Mouse (Mus musculus) kidney, embryonic 16.5 days (tissue): ENCODE results near the gene Hydin. TPM values are rescaled to one million over a fixed set of nuclear protein-coding genes. Genes with fewer than 3 reads are reported as not detected.
A peak's percentile ranks its signal among the peaks of the same experiment; 100 is the strongest.

Experiments used
- ATAC-seq: fragments of 200-750 bp; cut with Nextera tagmentation; 2 replicates; pipeline ENCODE4 v1.8.0; 2017; ENCODE audit warnings: moderate TSS enrichment; ENCODE audit not compliant: low FRiP score, low TSS enrichment
- H3K27ac ChIP-seq: fragments of 300-500 bp; sonication (generic); 2 replicates; pipeline ENCODE4 v1.5.1; 2014; ENCODE audit warnings: low read length
- H3K27me3 ChIP-seq: fragments of 300-500 bp; sonication (generic); 2 replicates; pipeline ENCODE4 v1.6.1; 2014; ENCODE audit warnings: low read length, control low read depth, mixed read lengths; ENCODE audit not compliant: insufficient read depth
- H3K36me3 ChIP-seq: fragments of 300-500 bp; sonication (generic); 2 replicates; pipeline ENCODE4 v1.6.1; 2014; ENCODE audit warnings: low read length, control low read depth, mixed read lengths; ENCODE audit not compliant: insufficient read depth
- H3K4me1 ChIP-seq: fragments of 300-500 bp; sonication (generic); 2 replicates; pipeline ENCODE4 v1.6.1; 2014; ENCODE audit warnings: low read length, control low read depth, mixed read lengths; ENCODE audit not compliant: insufficient read depth
- H3K4me2 ChIP-seq: fragments of 300-500 bp; sonication (generic); replicated peaks from 2 replicates; pipeline ENCODE4 v1.6.1; 2014; ENCODE audit warnings: low read depth, low read length
- H3K4me3 ChIP-seq: fragments of 300-500 bp; sonication (generic); 2 replicates; pipeline ENCODE4 v1.5.1; 2014; ENCODE audit warnings: mild to moderate bottlenecking, low read length
- H3K9ac ChIP-seq: fragments of 300-500 bp; sonication (generic); replicated peaks from 2 replicates; pipeline ENCODE4 v1.6.1; 2014; ENCODE audit warnings: low read length
- H3K9me3 ChIP-seq: fragments of 300-500 bp; sonication (generic); 2 replicates; pipeline ENCODE4 v1.6.1; 2016; ENCODE audit warnings: low read length, control low read depth
- WGBS: fragments of 180-500 bp; shearing (Covaris S2); extraction: QIAGEN DNeasy Blood & Tissue Kit; methylation state at CpG from one replicate; pipeline ENCODE4 v1.1.7; 2014; 5-methylcytosine and 5-hydroxymethylcytosine counted together
- polyA plus RNA-seq: library from polyadenylated mRNA; unstranded; fragments of >200 nt; fragmentation: Nextera tagmentation; extraction: Ambion mirVana; gene quantifications from 2 replicates; pipeline ENCODE4 v1.2.1, GENCODE M21; 2015

Gene Hydin
- polyA plus RNA-seq, 1 experiment from 2014 or later: 0.14 TPM

GRCm38 (mm10) chr8:110630571-110631071, 363.8 kb downstream of the Hydin start:
- 70% methylated on average over 8 of the region's 8 CpGs for WGBS
- ATAC-seq: peak; percentile 64; the same call in 1 of the 2 replicates
- no peak overlapping the region for H3K4me3 ChIP-seq

DNA sequence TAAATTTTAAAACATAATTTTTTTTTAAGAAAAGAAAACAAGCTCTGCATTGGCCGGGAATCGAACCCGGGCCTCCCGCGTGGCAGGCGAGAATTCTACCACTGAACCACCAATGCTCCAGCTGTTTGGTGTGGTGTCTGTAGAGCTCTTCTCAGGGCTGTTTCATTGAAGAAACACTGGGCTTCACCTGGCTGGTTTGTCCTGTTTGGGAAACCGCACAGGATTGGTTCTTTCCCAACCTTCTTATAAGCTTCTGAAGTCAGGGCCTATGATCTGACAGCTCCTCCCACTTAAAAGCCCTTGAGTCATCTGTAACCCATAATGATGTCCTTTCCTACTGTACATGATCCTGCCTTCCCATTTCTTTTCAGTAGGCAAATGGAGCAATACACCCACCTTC, 364.4 kb downstream of the Hydin start:
- no peak overlapping the region for H3K9ac ChIP-seq
- H3K27ac ChIP-seq: no peak overlapping the region
- no peak for ATAC-seq
- no peaks in the 10 kb centered on the region for H3K27me3 ChIP-seq
- no peak overlapping the region for H3K4me2 ChIP-seq
- H3K4me3 ChIP-seq: no peak overlapping the region
- H3K4me1 ChIP-seq: no peaks in the 10 kb centered on the region
- H3K9me3 ChIP-seq: no peaks in the 10 kb centered on the region
- peaks cover 33% of the 10 kb centered on the region for H3K36me3 ChIP-seq
- 94% methylated on average over 7 of the region's 7 CpGs for WGBS

More at GRCm38 (mm10) chr8:110630571-110631071, 363.8 kb downstream of the Hydin start:
- Histone ChIP-seq H3K9ac (no peak overlapping the region), H3K4me2 (no peak overlapping the region), H3K36me3 (peaks cover 33% of the 10 kb centered on the region), H3K9me3 (no peaks in the 10 kb centered on the region), H3K4me1 (no peaks in the 10 kb centered on the region), H3K27ac (0 out of 2 replicates have a peak overlapping the region, but pooled peaks have one; percentile 57), H3K27me3 (no peaks in the 10 kb centered on the region)

GRCm38 (mm10) chr8:110633814-110634213, 367.0 kb downstream of the Hydin start:
- no peaks in the 10 kb centered on the region for H3K27me3 ChIP-seq
- H3K4me3 ChIP-seq: no peak overlapping the region
- H3K4me2 ChIP-seq: no peak overlapping the region
- H3K36me3 ChIP-seq: peaks cover 52% of the 10 kb centered on the region
- H3K27ac ChIP-seq: no peak overlapping the region
- H3K9me3 ChIP-seq: no peaks in the 10 kb centered on the region
- WGBS: 94% methylated on average over 3 of the region's 3 CpGs
- no peak overlapping the region for H3K9ac ChIP-seq
- H3K4me1 ChIP-seq: no peaks in the 10 kb centered on the region
- no peak for ATAC-seq

- WGBS: 93% methylated on average over 6 of the region's 6 CpGs
- H3K27ac ChIP-seq: no peak overlapping the region
- H3K4me2 ChIP-seq: no peak overlapping the region
- no peak overlapping the region for H3K4me3 ChIP-seq
- peaks cover 54% of the 10 kb centered on the region for H3K36me3 ChIP-seq
- no peak for ATAC-seq
- H3K9ac ChIP-seq: no peak overlapping the region
- H3K27me3 ChIP-seq: no peaks in the 10 kb centered on the region
- H3K9me3 ChIP-seq: no peaks in the 10 kb centered on the region
- H3K4me1 ChIP-seq: no peaks in the 10 kb centered on the region
Observed at GRCm38 (mm10) chr8:110636182-110636581, 369.4 kb downstream of the Hydin start.

GRCm38 (mm10) chr8:110642331-110642730, 375.6 kb downstream of the Hydin start:
- H3K36me3 ChIP-seq: peaks cover 22% of the 10 kb centered on the region

DNA sequence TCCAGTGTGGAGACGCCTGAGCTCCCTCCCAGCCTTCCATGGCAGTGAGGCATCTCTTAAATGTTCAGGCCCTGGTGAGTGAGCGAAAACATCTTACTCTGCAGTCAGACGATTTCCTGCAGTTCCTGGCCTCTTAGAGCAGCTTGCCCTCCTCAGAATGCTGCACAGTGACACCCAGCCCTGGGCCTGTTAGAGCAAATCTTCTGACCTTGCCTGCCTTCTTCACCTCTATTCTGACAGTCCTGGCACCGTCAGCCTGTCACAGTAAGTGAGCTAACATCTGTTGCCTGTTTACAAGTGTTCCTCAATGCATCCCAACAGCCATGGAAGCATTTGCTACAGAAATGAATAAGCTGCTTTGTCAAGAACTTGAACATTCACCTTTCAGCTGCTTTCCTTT, 376.4 kb downstream of the Hydin start:
- H3K4me2 ChIP-seq: no peak overlapping the region
- no peak overlapping the region for H3K27ac ChIP-seq
- H3K9me3 ChIP-seq: no peaks in the 10 kb centered on the region
- H3K9ac ChIP-seq: no peak overlapping the region
- no peaks in the 10 kb centered on the region for H3K27me3 ChIP-seq
- peaks cover 13% of the 10 kb centered on the region; the same call in 1 of the 2 replicates for H3K36me3 ChIP-seq
- 60% methylated on average over 4 of the region's 4 CpGs for WGBS
- ATAC-seq: no peak
- H3K4me3 ChIP-seq: no peak overlapping the region
- no peaks in the 10 kb centered on the region for H3K4me1 ChIP-seq

More at GRCm38 (mm10) chr8:110642331-110642730, 375.6 kb downstream of the Hydin start:
- H3K27ac ChIP-seq: no peak overlapping the region
- ATAC-seq: no peak
- no peaks in the 10 kb centered on the region for H3K27me3 ChIP-seq
- H3K4me1 ChIP-seq: no peaks in the 10 kb centered on the region
- no peak overlapping the region for H3K4me3 ChIP-seq
- H3K9me3 ChIP-seq: no peaks in the 10 kb centered on the region
- WGBS: 95% methylated on average over 5 of the region's 5 CpGs
- no peak overlapping the region for H3K9ac ChIP-seq
- H3K4me2 ChIP-seq: no peak overlapping the region

- H3K4me3 ChIP-seq: no peak overlapping the region
- H3K9me3 ChIP-seq: no peaks in the 10 kb centered on the region
- no peak overlapping the region for H3K9ac ChIP-seq
- no peak for ATAC-seq
- no peak overlapping the region for H3K4me2 ChIP-seq
- 88% methylated on average over 4 of the region's 4 CpGs for WGBS
- no peaks in the 10 kb centered on the region for H3K27me3 ChIP-seq
- H3K36me3 ChIP-seq: peaks cover 10% of the 10 kb centered on the region
- H3K27ac ChIP-seq: no peak overlapping the region
- no peaks in the 10 kb centered on the region for H3K4me1 ChIP-seq
Observed at GRCm38 (mm10) chr8:110644422-110644821, 377.6 kb downstream of the Hydin start.

DNA sequence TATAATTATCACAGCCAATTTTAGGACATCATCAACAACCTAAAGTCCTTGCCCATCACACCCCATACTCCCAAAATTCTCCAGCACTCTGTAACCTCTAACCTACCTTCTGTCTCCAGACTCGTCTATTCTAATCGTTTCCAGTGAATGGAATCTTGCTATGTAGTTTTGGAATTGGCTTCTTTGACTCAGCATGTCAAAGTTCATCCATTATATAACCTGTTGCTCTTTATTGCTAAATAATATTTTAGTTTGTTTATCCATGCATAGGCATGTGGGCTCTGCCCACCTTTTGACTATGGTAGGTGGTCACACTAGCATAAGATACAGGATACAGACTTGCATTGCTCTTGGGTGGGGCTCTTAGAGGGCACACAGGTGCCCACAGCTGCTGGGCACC, 378.1 kb downstream of the Hydin start:
- WGBS: 94% methylated on average over 2 of the region's 2 CpGs
- no peak for ATAC-seq
- H3K27ac ChIP-seq: no peak overlapping the region
- no peaks in the 10 kb centered on the region for H3K9me3 ChIP-seq
- H3K36me3 ChIP-seq: peaks cover 15% of the 10 kb centered on the region
- no peak overlapping the region for H3K9ac ChIP-seq
- H3K4me1 ChIP-seq: no peaks in the 10 kb centered on the region
- no peak overlapping the region for H3K4me3 ChIP-seq
- H3K4me2 ChIP-seq: no peak overlapping the region
- no peaks in the 10 kb centered on the region for H3K27me3 ChIP-seq

- Histone ChIP-seq H3K27ac (no peak overlapping the region), H3K36me3 (peaks cover 18% of the 10 kb centered on the region), H3K4me3 (no peak overlapping the region), H3K9ac (no peak overlapping the region), H3K4me2 (no peak overlapping the region), H3K27me3 (no peaks in the 10 kb centered on the region), H3K9me3 (no peaks in the 10 kb centered on the region), H3K4me1 (no peaks in the 10 kb centered on the region)
- ATAC-seq: no peak
- 90% methylated on average over 3 of the region's 3 CpGs for WGBS
Observed at GRCm38 (mm10) chr8:110645340-110645739, 378.6 kb downstream of the Hydin start.

DNA sequence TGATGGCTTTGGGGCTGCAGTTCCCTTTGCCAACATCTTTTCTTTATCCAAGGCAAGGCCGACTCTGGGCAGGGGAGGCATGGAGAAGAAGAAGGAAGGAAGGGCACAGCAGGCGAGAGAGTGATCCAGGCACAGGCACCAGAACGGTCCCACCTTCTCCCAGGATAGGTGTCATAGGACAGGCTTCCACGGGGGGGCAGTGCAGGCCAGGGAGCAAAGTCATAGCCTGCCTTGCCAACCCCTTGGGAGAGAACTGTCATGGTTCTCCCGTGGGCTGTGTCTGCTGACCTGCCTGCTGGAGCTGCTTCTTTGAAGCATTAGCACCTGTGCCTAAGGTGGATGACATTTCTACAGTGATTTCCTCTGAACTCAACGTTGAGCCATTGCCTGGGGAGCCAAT, 379.3 kb downstream of the Hydin start:
- H3K4me3 ChIP-seq: no peak overlapping the region

More for the DNA sequence above, 379.3 kb downstream of the Hydin start:
- Histone ChIP-seq H3K27me3 (no peaks in the 10 kb centered on the region), H3K4me2 (no peak overlapping the region), H3K9me3 (no peaks in the 10 kb centered on the region), H3K36me3 (peaks cover 18% of the 10 kb centered on the region), H3K27ac (no peak overlapping the region), H3K9ac (no peak overlapping the region), H3K4me1 (no peaks in the 10 kb centered on the region)
- WGBS: 35% methylated on average over 6 of the region's 6 CpGs
- peak; percentile 35; the same call in 1 of the 2 replicates for ATAC-seq
